Mouse (Mus musculus) myocyte (in vitro differentiated cells): Measurements from ENCODE around the gene Slc22a3.

Source experiments
- MAX ChIP-seq: IDR thresholded peaks from one replicate; pipeline ENCODE4 v1.6.1; 2011; ENCODE audit warnings: low read depth, mild to moderate bottlenecking, control low read depth
- POLR2A ChIP-seq: IDR thresholded peaks from one replicate; pipeline ENCODE4 v1.6.1; 2011; ENCODE audit warnings: low read depth, mild to moderate bottlenecking, control low read depth, moderate library complexity; ENCODE audit not compliant: insufficient read length
- POLR2AphosphoS2 ChIP-seq: IDR thresholded peaks from one replicate; pipeline ENCODE4 v1.6.1; 2011; ENCODE audit warnings: low read depth, control low read depth; ENCODE audit not compliant: insufficient read length
- REST ChIP-seq: IDR thresholded peaks from one replicate; pipeline ENCODE4 v1.6.1; 2011; ENCODE audit warnings: mild to moderate bottlenecking, control low read depth, moderate library complexity; ENCODE audit not compliant: insufficient read depth, insufficient read length

GRCm38 (mm10) chr17:12529384-12529985 lies 22.0 kb upstream of the Slc22a3 start:
- TF ChIP-seq POLR2AphosphoS2 = no peak
- TF ChIP-seq REST = no peak
- TF ChIP-seq POLR2A = no peak
- TF ChIP-seq MAX = no peak
